Mouse (Mus musculus): ENCODE measurements around the gene Ppm1g. TPM values are rescaled to one million over a fixed set of nuclear protein-coding genes. Genes with fewer than 3 reads are reported as not detected.

Gene Ppm1g
- polyA plus RNA-seq, 1 experiment from 2014 or later = 162 TPM

- Histone ChIP-seq H3K36me3 (ENCODE audit: control insufficient read depth, insufficient read depth, low read length) (peaks cover 33% of the 10 kb centered on the region), H3K9ac (ENCODE audit: low read length) (peak overlapping the region; percentile 67; the same call in 1 of the 2 replicates), H3K4me3 (ENCODE audit: low read depth, low read length) (peak overlapping the region; percentile 81), H3K4me2 (ENCODE audit: low read depth) (peak overlapping the region; percentile 70), H3K27ac (ENCODE audit: low read depth, low read length) (peak overlapping the region; percentile 76; the same call in 1 of the 2 replicates), H3K4me1 (ENCODE audit: control insufficient read depth, insufficient read depth, low read length) (peaks cover 14% of the 10 kb centered on the region; the same call in 1 of the 2 replicates), H3K27me3 (ENCODE audit: control insufficient read depth, insufficient read depth, low read length) (no peaks in the 10 kb centered on the region), H3K9me3 (ENCODE audit: control insufficient read depth, low read length) (peaks cover 5% of the 10 kb centered on the region)
- ATAC-seq (ENCODE audit: insufficient read depth, low FRiP score, low TSS enrichment) = no peak
- WGBS = 80% methylated on average over 7 of the region's 7 CpGs
- DNase-seq (ENCODE audit: low spot score) = no peak
Measured at GRCm38 (mm10) chr5:31202933-31203332, 17.6 kb downstream of the Ppm1g start.

GRCm38 (mm10) chr5:31201742-31202590 is 18.5 kb downstream of the Ppm1g start, which contains the start of gene Zfp513:
Zfp513 (minus strand) TSS chr5:31202303.
- peaks cover 36% of the 10 kb centered on the region for H3K36me3 ChIP-seq (ENCODE audit: control insufficient read depth, insufficient read depth, low read length)
- WGBS = under 1% methylated on average over 53 of the region's 53 CpGs
- no peaks in the 10 kb centered on the region for H3K27me3 ChIP-seq (ENCODE audit: control insufficient read depth, insufficient read depth, low read length)
- H3K9ac ChIP-seq (ENCODE audit: low read length) = peak within 1 kb of the TSS; percentile 88
- peak; percentile 96 for DNase-seq (ENCODE audit: low spot score)
- H3K4me2 ChIP-seq (ENCODE audit: low read depth) = peak within 1 kb of the TSS; percentile 89
- peak; percentile 96 for ATAC-seq (ENCODE audit: insufficient read depth, low FRiP score, low TSS enrichment)
- peaks cover 14% of the 10 kb centered on the region; the same call in 1 of the 2 replicates for H3K4me1 ChIP-seq (ENCODE audit: control insufficient read depth, insufficient read depth, low read length)
- H3K4me3 ChIP-seq (ENCODE audit: low read depth, low read length) = peak within 1 kb of the TSS; percentile 81
- peak within 1 kb of the TSS; percentile 76 for H3K27ac ChIP-seq (ENCODE audit: low read depth, low read length)
- peaks cover 5% of the 10 kb centered on the region for H3K9me3 ChIP-seq (ENCODE audit: control insufficient read depth, low read length)

- 24% methylated on average over 13 of the region's 13 CpGs for WGBS
- no peak for DNase-seq (ENCODE audit: low spot score)
- peak overlapping the region; percentile 89 for H3K4me2 ChIP-seq (ENCODE audit: low read depth)
Measured at GRCm38 (mm10) chr5:31201042-31201741, 19.3 kb downstream of the Ppm1g start.

GRCm38 (mm10) chr5:31200327-31200768 is 20.1 kb downstream of the Ppm1g start:
- no peak overlapping the region; the same call in 1 of the 2 replicates for H3K27ac ChIP-seq (ENCODE audit: low read depth, low read length)
- peaks cover 14% of the 10 kb centered on the region; the same call in 1 of the 2 replicates for H3K4me1 ChIP-seq (ENCODE audit: control insufficient read depth, insufficient read depth, low read length)
- H3K4me3 ChIP-seq (ENCODE audit: low read depth, low read length) = peak overlapping the region; percentile 12; the same call in 1 of the 2 replicates
- H3K27me3 ChIP-seq (ENCODE audit: control insufficient read depth, insufficient read depth, low read length) = no peaks in the 10 kb centered on the region
- H3K9ac ChIP-seq (ENCODE audit: low read length) = no peak overlapping the region
- DNase-seq (ENCODE audit: low spot score) (no peak), ATAC-seq (ENCODE audit: insufficient read depth, low FRiP score, low TSS enrichment) (no peak)
- H3K9me3 ChIP-seq (ENCODE audit: control insufficient read depth, low read length) = peaks cover 5% of the 10 kb centered on the region
- H3K36me3 ChIP-seq (ENCODE audit: control insufficient read depth, insufficient read depth, low read length) = peaks cover 37% of the 10 kb centered on the region
- H3K4me2 ChIP-seq (ENCODE audit: low read depth) = peak overlapping the region; percentile 89; the same call in 1 of the 2 replicates
- WGBS = 90% methylated on average over 27 of the region's 27 CpGs

More at GRCm38 (mm10) chr5:31201042-31201741, 19.3 kb downstream of the Ppm1g start:
- Histone ChIP-seq H3K9me3 (ENCODE audit: control insufficient read depth, low read length) (peaks cover 5% of the 10 kb centered on the region), H3K4me1 (ENCODE audit: control insufficient read depth, insufficient read depth, low read length) (peaks cover 14% of the 10 kb centered on the region; the same call in 1 of the 2 replicates), H3K36me3 (ENCODE audit: control insufficient read depth, insufficient read depth, low read length) (peaks cover 39% of the 10 kb centered on the region), H3K4me3 (ENCODE audit: low read depth, low read length) (peak overlapping the region; percentile 81), H3K9ac (ENCODE audit: low read length) (peak overlapping the region; percentile 88), H3K27me3 (ENCODE audit: control insufficient read depth, insufficient read depth, low read length) (no peaks in the 10 kb centered on the region), H3K27ac (ENCODE audit: low read depth, low read length) (peak overlapping the region; percentile 57; the same call in 1 of the 2 replicates)
- ATAC-seq (ENCODE audit: insufficient read depth, low FRiP score, low TSS enrichment) = no peak

GRCm38 (mm10) chr5:31199893-31200292 is 20.6 kb downstream of the Ppm1g start:
- no peaks in the 10 kb centered on the region for H3K27me3 ChIP-seq (ENCODE audit: control insufficient read depth, insufficient read depth, low read length)
- H3K4me3 ChIP-seq (ENCODE audit: low read depth, low read length) = peak overlapping the region; percentile 12; the same call in 1 of the 2 replicates
- H3K4me2 ChIP-seq (ENCODE audit: low read depth) = no peak overlapping the region
- no peak overlapping the region for H3K9ac ChIP-seq (ENCODE audit: low read length)
- no peak for DNase-seq (ENCODE audit: low spot score)
- H3K36me3 ChIP-seq (ENCODE audit: control insufficient read depth, insufficient read depth, low read length) = peaks cover 37% of the 10 kb centered on the region
- ATAC-seq (ENCODE audit: insufficient read depth, low FRiP score, low TSS enrichment) = no peak
- H3K27ac ChIP-seq (ENCODE audit: low read depth, low read length) = no peak overlapping the region; the same call in 1 of the 2 replicates
- H3K9me3 ChIP-seq (ENCODE audit: control insufficient read depth, low read length) = peaks cover 5% of the 10 kb centered on the region
- peaks cover 14% of the 10 kb centered on the region; the same call in 1 of the 2 replicates for H3K4me1 ChIP-seq (ENCODE audit: control insufficient read depth, insufficient read depth, low read length)
- WGBS = 87% methylated on average over 9 of the region's 9 CpGs

- DNase-seq (ENCODE audit: low spot score) = no peak
- H3K4me2 ChIP-seq (ENCODE audit: low read depth) = no peak overlapping the region
- peaks cover 14% of the 10 kb centered on the region for H3K4me1 ChIP-seq (ENCODE audit: control insufficient read depth, insufficient read depth, low read length)
- H3K4me3 ChIP-seq (ENCODE audit: low read depth, low read length) = no peak overlapping the region
- no peaks in the 10 kb centered on the region for H3K27me3 ChIP-seq (ENCODE audit: control insufficient read depth, insufficient read depth, low read length)
- H3K9me3 ChIP-seq (ENCODE audit: control insufficient read depth, low read length) = peaks cover 5% of the 10 kb centered on the region
- no peak overlapping the region; the same call in 1 of the 2 replicates for H3K27ac ChIP-seq (ENCODE audit: low read depth, low read length)
- H3K36me3 ChIP-seq (ENCODE audit: control insufficient read depth, insufficient read depth, low read length) = peaks cover 37% of the 10 kb centered on the region
- no peak for ATAC-seq (ENCODE audit: insufficient read depth, low FRiP score, low TSS enrichment)
- H3K9ac ChIP-seq (ENCODE audit: low read length) = no peak overlapping the region
- WGBS = 94% methylated on average over 19 of the region's 19 CpGs
Measured at GRCm38 (mm10) chr5:31199321-31199892, 21.1 kb downstream of the Ppm1g start.

GRCm38 (mm10) chr5:31198616-31199320 is 21.7 kb downstream of the Ppm1g start:
- Histone ChIP-seq H3K4me2 (ENCODE audit: low read depth) (no peak overlapping the region), H3K9me3 (ENCODE audit: control insufficient read depth, low read length) (peaks cover 5% of the 10 kb centered on the region), H3K9ac (ENCODE audit: low read length) (no peak overlapping the region), H3K27me3 (ENCODE audit: control insufficient read depth, insufficient read depth, low read length) (no peaks in the 10 kb centered on the region), H3K4me3 (ENCODE audit: low read depth, low read length) (no peak overlapping the region), H3K4me1 (ENCODE audit: control insufficient read depth, insufficient read depth, low read length) (peaks cover 20% of the 10 kb centered on the region), H3K36me3 (ENCODE audit: control insufficient read depth, insufficient read depth, low read length) (peaks cover 37% of the 10 kb centered on the region), H3K27ac (ENCODE audit: low read depth, low read length) (no peak overlapping the region)
- no peak for DNase-seq (ENCODE audit: low spot score)
- 86% methylated on average over 5 of the region's 5 CpGs for WGBS
- no peak for ATAC-seq (ENCODE audit: insufficient read depth, low FRiP score, low TSS enrichment)

- H3K4me3 ChIP-seq (ENCODE audit: low read depth, low read length) = no peak overlapping the region
- peaks cover 35% of the 10 kb centered on the region for H3K36me3 ChIP-seq (ENCODE audit: control insufficient read depth, insufficient read depth, low read length)
- WGBS = 93% methylated on average over 9 of the region's 9 CpGs
- H3K9ac ChIP-seq (ENCODE audit: low read length) = no peak overlapping the region
- no peak overlapping the region for H3K27ac ChIP-seq (ENCODE audit: low read depth, low read length)
- peaks cover 5% of the 10 kb centered on the region for H3K9me3 ChIP-seq (ENCODE audit: control insufficient read depth, low read length)
- H3K4me2 ChIP-seq (ENCODE audit: low read depth) = no peak overlapping the region
- H3K4me1 ChIP-seq (ENCODE audit: control insufficient read depth, insufficient read depth, low read length) = peaks cover 20% of the 10 kb centered on the region
- no peak for ATAC-seq (ENCODE audit: insufficient read depth, low FRiP score, low TSS enrichment)
- DNase-seq (ENCODE audit: low spot score) = no peak
- no peaks in the 10 kb centered on the region for H3K27me3 ChIP-seq (ENCODE audit: control insufficient read depth, insufficient read depth, low read length)
Measured at GRCm38 (mm10) chr5:31198170-31198569, 22.3 kb downstream of the Ppm1g start.
